Mouse (Mus musculus) spleen, embryonic (tissue): Measurements from ENCODE around the gene Tmem161a.

Source experiments
- CTCF ChIA-PET: fragments of 350-600 bp; sonication (Branson Sonifier 250); formaldehyde crosslinking; loops from one replicate; lab custom pipeline; 2022; lab: Charles Lee

Gene Tmem161a

DNA sequence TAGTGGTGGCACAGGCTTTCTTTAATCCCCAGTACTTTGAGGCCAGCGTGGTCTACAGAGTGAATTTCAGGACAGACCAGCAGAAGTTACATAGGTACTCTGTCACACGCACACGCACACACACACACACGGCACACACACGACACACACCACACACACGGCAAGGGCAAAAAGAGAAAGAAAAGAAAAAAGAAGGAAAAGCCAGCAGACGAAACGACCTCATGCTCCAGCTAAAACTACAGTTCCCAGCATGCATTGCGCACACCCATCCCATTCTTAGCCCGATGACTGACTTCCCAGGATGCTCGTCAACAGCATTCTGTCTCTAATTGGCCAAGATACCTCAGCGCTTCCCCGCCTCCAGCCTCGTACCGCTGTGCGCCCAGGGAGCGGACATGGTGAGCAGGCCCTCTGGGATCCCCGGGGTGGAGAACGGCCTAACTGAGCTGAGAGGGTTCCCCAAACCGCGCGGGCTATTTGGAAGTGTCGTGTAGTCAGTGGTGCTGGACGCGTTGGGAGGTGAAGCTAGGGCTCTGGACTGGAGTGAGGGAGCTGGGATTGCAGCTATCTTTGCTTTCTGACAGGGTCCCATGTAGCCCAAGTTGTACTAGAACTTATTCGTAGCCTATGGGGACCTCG, at the start of gene Tmem161a:
Gene Tmem161a, plus strand, starts transcription at position 314 of the 639 bp plus-strand sequence.
- CTCF ChIA-PET, result interaction anchor here (0.7 to 0.8 kb wide), 2 partner anchors 294 to 535 kb away, joined by 3 to 11 read pairs; no protein-coding TSS in a partner anchor

DNA sequence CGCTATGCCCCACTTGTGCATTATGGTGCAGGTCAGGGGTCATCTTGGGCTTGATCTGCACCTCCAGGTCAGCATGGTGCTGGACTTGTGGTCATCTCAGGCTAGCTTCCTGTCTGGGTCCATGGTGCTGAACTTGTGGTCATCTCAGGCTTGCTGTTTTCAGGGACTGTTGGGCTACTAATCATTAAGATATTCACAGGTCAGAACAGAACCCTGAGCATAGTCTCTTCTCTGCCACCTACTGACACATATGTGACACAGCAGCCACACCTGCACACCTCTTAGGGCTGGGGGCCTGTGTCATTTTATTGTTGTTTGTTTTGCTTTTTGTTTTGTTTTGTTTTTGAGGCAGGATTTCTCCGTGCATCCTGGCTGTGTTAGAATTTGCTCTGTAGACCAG, 49.3 kb upstream of the Tmem161a start:
- CTCF ChIA-PET, result no interaction called here

DNA sequence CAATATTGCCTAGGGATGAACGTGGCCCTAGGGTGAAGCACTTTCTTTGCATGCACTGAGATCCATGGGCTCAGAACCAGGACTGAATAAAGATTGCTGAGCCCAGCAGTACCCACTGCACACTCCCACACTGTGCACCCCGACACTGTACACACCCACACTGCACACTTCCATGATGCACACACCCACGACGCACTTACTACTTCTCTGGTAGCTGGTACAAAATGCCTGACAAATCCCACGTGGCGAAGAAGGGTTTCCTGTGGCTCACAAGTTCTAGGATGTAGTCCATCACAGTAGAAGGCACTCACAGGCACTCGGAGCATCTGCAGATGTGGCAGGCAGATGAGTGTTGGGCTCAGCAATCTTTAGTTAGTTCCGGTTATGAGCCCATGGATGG, 47.2 kb upstream of the Tmem161a start:
- CTCF ChIA-PET, result no interaction called here

DNA sequence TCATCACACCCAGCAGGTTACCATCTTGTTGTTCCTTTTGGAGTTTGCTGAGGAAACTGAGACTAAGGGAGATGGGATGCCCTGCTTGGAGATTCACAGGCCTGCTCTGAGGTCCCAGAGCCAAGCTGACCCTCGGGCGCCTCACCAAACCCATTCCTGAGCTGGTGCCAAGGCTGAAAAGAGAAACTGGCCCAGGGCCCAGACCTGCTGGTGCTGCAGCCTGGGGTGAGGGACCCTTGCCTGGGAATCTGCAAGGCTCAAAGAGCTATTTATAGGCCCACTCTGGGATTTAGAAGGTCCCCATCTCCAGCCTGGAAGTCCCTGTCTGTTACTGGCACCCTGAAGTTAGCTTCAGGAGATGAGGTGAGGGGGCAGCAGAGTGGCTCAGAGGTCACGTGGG, 43.7 kb upstream of the Tmem161a start:
- CTCF ChIA-PET, result interaction anchor here (0.6 kb wide), 1 partner anchor 15 kb away, joined by 4 read pairs; no protein-coding TSS in a partner anchor

DNA sequence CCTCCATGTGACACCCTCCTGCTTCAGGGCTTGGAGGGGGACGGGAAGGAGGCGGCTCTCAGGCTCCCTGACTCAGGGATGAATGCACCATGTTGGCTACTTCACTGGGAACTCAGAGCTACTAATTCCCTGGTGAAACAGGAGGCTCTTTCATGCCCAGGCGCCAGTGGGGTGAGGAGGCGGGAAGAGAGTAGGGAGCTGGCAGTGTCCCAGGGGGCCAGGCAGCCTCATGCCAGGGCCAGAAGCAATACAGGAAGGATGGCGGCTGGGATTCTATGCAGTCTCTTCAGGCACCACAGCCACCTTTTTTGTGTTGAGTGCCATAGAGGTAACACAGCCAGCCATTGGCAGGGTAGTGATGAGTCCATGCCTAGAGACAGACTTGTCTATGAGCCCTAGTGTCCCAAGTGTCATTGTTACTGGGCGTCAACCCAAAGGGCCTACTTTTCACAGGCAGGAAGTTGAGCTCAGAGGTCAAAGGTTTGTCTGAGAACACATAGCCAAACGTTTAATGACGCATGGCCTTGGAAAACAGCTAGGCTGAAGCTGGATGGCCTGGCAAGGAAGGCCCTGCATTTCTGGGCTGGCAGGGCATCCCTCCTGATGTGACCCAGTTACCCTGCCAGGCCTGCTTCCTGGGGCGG, 42.7 kb upstream of the Tmem161a start:
- CTCF ChIA-PET, result interaction anchor here (0.6 kb wide), 1 partner anchor 525 kb away, joined by 4 read pairs; no protein-coding TSS in a partner anchor

DNA sequence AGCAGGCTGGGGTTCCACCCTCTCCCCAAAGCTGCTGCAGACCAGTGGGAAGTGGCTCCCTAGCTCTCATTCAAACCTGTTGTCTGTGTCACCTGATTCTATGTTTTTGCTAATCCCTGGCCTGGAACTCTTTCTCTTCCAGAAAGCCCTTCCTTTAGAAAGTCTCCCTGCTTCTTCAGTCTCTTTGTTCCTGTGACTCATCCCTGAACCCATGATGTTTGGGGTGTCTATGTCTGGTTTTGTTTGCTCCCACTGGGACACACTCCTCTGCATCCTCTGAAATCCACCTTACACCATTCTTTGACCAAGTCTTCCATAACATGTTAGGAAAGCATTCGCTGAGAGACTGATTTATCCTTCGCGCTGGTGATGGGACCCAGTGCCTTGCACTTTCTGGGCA, 42.1 kb upstream of the Tmem161a start:
- CTCF ChIA-PET, result no interaction called here

DNA sequence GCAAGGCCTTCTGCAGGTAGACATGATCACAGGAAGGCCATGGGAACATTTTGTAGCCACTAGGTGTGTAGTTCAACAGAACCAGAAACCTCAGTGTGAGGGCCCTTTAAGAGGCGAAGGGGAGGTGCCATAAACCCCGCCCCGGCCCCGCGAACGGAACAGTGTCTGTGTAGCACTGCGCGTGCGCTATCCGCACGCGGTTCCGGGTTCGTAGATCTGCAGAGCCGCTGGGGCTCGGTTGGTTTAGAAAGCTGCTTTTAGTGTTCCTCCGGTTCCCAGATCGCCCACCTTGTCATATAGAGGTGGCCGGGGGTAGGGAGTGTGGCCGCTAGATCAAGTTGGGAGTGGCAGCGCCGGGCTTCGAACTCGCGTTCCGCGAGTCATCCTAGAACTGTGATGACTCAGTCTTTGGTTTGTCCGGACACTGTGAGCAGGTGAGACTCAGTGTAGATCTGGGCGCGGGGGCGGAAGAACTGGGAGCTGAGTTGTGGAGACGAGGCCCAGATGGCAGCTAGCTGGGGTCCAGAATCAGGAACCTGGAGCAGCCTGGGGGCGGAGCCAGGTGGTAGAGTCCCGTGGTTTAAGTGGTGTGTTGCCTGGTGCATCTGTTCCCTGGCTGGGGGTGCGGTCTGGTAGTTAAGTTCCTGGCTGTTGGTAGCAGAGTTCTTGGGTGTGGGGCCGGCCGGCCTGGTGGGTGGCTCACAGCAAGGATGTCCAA, 40.8 kb upstream of the Tmem161a start, which contains the start of gene Nr2c2ap:
Gene Nr2c2ap, plus strand, starts transcription at position 168 of the 718 bp plus-strand sequence.
- CTCF ChIA-PET, result no interaction called here

DNA sequence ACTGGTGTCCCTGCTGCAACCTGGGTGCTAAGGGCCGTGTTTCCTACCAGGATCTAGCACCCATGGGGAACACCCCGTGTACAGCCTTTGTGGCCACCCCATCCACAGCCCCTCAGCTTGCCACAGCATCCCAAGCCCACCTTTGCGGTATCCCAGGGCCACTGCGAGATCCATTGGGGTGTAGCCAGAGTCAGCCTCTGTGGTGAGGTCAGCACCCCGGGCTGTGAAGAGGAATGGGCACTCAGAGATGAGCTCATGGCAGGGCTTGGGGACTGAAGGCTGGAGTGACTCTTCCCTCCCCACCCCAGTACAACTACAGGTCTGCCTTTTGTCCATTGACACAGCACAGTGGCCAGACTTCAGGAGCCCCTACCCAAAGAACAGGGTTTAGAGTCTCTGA, 38.1 kb upstream of the Tmem161a start:
- CTCF ChIA-PET, result no interaction called here

DNA sequence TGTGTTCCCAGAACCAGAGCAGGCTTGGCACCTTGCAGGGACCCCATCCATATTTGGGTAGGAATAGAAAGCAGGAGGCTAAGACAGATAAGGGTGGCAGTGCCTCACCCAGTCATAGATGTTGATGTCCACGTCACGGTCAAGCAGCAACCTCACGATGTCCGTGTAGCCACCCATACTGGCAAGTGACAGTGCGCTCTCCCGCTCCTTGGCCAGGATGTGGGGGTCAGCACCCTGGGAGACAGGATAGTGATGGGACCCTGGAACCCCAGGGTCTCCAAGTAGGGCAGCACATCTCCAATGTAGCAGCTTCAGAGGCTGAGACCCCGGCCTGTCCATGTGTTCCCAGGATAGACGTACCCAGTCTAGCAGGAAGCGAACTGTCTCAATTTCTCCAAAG, 37.2 kb upstream of the Tmem161a start:
- CTCF ChIA-PET, result no interaction called here

DNA sequence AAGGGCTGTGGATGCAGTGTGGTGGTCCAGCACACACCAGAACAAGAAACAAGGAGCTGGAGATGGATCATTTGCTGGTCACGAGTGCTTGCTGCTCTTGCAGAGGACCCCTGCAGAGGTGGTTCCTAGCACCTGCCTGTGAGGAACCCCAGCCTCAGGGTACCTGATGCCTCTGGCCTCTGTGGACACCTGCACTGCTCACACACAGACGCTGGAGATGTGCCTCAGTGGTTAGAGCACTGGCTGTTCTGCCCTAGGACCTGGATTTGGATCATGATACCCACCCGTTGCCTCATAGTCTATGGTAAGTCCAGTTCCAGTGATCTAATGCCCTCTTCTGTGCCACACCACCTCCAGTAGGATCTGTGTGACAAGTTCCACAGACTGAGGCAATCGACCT, 35.6 kb upstream of the Tmem161a start:
- CTCF ChIA-PET, result no interaction called here

DNA sequence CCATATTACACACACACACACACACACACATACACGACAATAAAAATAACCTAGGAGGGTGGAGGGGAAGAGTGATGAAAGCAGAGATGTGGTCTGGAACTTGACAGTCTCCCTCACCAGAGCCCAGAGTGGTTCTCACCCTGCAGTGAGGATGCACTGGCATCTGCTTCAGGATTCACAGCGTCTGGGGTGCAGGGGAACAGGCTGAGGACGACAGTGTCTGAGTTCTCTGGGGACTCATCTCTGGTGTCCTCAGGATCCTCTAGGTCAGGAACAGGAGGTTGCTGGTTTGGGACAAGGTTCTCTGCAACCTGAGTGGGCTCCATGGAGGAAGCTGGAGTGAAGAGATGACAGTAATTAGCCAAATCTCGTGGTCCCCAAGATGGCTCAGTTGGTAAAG, 34.3 kb upstream of the Tmem161a start:
- CTCF ChIA-PET, result no interaction called here

DNA sequence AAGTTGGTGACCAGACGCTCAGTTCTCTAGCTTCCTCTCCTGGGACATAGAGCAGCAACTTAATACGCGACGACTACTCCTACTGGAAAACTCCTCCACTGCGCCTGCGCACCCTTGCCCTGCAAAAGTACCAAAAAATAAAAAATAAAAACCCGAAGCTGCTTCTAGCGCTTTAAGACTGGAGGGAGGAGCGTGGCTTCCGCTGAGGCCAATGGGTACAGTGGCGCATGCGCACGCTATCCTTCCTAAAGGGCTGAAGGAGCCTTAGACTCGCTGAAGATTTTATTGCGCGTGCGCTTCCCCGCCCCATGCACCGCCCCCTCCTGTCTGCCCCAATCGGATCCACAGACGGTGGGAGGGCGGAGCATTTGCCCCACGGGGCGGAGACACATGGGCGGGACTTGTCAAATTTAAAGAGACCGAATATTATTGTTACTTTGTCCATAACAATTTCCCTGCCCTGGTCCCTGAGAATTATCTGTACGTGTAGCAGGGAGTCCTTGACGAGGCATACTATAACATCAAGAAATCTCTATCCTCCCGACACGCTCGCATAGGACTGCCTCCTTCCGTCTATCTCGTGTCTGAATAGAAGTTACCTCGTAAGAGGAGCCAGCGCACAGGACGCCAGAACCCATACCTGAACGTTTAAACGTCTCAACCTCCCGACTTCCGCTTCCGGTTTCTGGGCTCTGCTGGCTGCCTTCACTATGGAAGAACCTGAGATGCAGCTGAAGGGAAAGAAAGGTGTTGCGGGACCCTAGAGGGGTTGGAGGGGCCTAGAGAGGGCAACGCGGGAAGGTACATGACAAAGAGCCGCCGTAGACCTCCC, 32.9 kb upstream of the Tmem161a start, which contains the start of the genes Rfxank, Borcs8 and Mef2b:
Gene Rfxank, minus strand, starts transcription at position 129 of the 832 bp plus-strand sequence.
Gene Borcs8, plus strand, starts transcription at position 474 of the 832 bp plus-strand sequence.
Gene Mef2b, plus strand, starts transcription at position 686 of the 832 bp plus-strand sequence.
- CTCF ChIA-PET, result no interaction called here

DNA sequence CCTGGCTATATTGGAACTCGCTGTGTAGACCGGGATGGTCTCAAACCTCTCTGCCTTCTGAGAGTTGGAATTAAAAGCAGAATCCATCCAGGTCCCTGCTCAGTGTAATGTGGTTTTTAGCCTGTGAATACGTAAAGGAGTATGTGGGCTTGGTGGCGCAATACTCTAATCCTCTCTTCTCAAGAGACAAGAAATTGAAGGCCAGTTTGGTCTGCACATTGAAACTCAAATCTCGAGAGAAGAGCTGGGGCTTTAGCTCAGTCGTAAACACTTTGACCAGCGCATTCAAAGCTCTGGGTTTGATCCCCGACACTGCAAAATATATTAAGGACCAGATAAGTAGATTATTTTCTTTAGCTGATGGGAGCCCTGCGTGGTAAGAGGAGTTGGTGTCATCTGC, 32.2 kb upstream of the Tmem161a start:
- CTCF ChIA-PET, result interaction anchor here (0.5 to 0.7 kb wide), 2 partner anchors 33 to 1354 kb away, joined by 5 to 14 read pairs; no protein-coding TSS in a partner anchor

DNA sequence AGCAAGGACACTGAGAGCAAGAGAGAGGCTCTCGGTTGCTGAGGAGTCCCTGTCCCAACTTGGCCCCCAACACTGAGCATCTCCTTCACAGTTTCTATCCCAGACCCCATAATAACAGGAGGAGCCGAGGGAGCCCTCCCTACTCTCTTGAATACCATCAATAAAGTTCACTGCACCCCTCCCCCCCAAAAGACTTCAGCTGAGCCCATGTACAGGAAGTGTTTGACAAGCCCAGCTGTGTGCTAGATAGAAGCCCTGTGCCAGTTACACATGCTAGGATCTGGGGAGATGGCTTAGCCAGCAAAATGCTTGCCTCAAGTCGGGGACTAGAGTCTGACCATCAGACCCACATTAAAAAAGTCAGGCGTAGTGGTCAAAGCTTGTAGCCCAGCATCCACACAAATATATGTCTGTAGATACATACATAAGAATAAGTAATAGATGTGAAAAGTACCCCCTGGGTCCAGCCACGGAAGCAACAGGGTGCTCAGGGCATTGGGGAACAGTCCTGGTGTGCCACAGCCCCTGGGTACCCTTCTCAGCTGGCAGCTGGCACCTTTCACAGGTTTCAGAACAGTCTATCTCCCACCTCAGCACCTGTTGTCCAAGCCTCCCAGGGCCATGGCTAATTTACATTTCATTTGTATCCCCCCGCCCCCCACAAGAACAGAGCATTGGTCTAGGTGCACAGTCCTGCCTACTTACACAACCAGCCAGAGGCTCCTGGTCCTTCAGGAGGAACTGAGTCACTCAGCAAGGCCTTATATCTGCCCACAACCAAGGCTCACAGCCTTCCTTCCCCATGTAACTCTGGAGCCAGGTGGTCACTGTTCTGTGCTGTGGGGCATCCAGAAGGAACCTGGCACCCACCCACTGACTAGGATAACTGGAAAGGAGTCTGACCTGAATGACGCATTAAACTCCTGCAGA, 24.2 kb upstream of the Tmem161a start:
- CTCF ChIA-PET, result no interaction called here

DNA sequence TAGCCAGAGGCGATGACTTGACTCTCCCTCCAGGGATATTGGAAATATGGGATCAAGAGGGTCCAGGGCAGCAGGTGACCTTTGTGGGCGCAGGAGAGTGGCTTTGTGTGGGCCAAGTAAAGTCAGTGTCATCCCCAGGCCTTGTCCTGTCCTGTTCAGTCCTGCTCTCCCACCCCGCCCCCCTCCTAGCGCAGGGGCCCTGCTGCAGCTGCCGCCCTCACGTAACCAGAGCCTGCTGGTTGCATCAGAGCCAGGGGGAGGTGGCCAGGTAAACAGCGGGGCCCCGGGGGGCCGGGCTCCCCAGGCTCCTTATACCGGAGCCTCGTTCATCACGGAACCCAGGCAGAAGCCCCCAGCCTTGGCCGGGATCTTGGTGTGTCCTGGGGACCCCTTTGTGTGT, 22.0 kb upstream of the Tmem161a start:
- CTCF ChIA-PET, result no interaction called here

DNA sequence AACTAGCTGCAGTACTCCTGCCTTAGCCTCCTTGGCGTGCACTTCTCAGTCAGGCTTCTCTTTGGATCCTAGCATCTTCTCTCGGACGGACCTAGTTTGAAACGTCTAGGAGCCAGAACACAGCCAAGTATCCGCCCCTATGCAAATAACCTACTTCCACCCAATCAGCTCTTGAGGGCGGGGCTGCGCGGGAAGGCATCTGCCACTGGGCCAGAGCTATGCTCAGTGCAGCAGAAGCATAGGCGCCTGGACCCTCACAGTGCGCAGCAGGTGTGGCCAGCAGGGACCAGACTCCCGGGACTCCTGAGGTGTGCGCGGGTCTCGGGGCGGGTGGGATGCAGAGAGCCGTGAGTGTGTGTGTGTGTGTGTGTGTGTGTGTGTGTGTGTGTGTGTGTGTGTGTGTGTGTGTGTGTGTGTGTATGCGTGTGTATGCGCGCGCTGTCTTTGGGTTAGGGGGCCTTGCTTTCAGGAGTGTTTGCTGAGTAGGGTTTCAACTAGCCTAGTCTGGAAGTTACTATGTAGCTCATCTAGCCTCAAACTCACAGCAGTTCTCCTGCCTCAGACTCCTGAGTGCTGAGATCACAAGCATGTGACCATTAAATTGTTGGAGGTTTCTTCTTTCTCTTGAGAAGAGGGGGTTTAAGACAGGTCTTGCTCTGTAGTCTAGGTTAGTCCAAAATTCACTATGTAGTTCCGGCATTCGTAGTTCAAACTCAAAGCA, 19.5 kb upstream of the Tmem161a start:
- CTCF ChIA-PET, result no interaction called here

DNA sequence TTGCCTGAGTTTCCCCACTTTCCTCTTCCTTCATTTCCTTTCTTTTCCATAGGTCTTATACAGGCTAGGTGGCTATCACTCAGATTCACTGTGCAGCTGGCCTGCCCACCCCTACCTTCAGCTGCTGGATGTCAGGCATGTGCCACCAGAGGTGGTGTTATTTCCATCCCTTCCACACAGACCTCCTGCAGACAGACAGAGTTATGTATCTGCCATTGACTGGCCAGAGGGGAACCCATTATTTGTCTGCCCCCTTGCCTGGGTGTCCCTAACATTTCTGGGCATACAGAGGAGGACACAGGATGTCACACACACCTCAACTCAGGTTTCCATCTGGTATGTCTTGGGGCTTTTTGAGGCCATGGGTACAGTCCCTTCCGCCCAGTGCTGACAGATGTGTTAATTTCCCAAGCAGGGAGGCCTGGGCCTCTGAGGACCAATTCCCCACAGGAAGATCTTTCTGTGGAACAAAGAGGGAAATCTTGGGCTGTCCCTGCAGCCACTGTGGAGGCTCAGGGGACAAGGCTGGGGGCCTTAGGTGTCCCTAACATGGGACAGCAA, 14.8 kb upstream of the Tmem161a start:
- CTCF ChIA-PET, result no interaction called here

DNA sequence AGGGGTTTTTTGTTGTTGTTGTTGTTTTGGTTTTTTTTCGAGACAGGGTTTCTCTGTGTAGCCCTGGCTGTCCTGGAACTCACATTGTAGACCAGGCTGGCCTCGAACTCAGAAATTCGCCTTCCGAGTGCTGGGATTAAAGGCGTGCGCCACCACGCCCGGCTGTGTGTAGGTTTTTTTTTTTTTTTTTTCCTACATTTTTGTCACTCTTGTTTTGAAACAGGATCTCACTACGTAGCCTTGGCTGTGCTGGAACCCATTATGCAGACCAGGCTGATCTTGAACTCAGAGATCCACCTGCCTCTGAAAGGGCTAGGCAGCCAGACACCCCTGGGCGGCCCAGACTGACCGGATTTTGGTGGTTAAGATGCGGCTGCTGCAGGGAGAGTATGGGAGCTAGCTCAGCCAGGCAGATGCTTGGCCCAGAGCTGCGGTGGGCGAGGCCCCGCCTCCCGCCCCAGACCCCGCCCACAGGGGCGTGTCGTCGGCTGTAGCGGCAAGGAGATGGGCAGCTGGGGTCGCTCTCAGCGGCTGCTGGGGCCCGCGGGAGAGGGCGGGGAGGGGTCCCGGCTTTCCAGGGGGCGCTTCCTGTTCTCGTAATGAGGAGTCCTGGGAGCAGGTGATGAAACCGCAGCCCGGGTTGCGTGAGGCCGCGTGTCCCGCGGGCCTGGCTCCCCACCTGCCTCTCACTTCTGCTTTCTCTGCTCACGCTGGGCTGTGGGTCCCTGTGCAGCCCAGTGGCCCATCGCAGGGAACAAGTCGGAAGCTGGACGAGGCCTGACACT, 13.9 kb upstream of the Tmem161a start:
- CTCF ChIA-PET, result interaction anchor here (0.6 kb wide), 1 partner anchor 161 kb away, joined by 3 read pairs; no protein-coding TSS in a partner anchor
